Mouse (Mus musculus): Measurements from ENCODE around the gene Liph. TPM values are rescaled to one million over a fixed set of nuclear protein-coding genes. Genes with fewer than 3 reads are reported as not detected.
"Not testable (repeated sequence)": the region's sequence is repeated elsewhere in the genome, so short reads cannot be mapped to it uniquely, and the experiment has no call there.

The Liph gene
- total RNA-seq (2017): 0.23 and 0.37 TPM in 2 replicates

DNA sequence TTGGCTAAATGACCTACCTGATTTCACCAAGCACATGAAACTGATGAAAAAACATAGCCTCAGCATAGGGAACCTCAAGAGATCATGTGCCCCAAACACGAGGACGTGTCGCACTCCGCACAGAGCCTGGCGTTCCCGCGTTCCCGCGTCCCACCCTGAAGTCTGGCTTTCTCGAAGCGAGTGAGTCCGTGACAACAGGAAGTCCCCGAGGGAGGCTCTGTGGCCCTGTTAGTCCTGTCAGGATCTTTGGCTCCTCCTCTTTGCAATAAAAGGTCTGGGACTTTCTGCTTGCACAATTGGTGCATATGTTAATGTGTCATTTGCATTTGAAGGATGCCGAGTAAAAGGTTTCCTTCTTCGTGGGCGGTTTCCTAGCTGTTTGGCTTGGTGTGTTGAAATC, at the start of gene Liph:
Gene Liph, minus strand, starts transcription at position 360 of the 400 bp plus-strand sequence.
- no peak for ATAC-seq (ENCODE audit: extremely low read depth, insufficient number of reproducible peaks, low FRiP score, poor library complexity, severe bottlenecking)

DNA sequence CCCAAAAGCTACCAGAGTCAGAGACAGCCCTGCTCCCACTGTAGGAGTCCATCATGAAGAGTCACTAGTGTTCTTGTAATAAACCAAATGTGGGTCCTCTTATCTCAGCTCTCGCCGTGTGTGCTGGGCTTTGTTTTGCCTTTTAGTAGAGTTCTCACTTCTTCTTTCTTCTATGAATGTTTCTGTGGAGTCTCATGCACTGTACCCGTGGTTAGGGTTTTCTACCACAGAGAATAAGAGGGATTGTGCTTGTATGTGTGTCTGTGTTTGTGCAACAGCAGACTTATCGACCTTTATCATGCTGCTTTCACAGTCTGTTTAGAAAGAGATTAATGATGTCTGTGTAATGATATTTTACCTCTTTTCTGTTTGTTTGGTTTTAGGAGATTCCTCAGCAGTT, 48.4 kb upstream of the Liph start:
- no peak for ATAC-seq (ENCODE audit: extremely low read depth, insufficient number of reproducible peaks, low FRiP score, poor library complexity, severe bottlenecking)

DNA sequence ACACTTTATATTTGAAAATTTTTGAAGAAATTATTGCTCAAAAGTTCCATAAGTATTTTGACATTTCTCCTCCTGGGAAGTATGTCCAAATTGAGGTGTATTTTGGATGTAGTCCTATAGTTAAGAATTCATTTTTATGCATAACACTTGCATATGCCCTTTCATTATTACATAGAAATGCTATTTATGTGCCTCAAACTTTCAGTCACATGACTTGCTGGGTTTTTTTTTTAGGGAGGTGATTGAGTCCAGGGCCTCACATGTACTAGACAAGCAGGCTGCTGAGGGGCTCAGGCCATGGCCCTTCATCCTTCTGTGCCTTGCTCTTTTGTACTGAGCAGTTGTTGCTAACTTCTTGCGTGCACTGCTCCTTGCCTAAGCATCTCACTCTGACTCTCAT, 44.5 kb upstream of the Liph start:
- no peak for ATAC-seq (ENCODE audit: extremely low read depth, insufficient number of reproducible peaks, low FRiP score, poor library complexity, severe bottlenecking)

DNA sequence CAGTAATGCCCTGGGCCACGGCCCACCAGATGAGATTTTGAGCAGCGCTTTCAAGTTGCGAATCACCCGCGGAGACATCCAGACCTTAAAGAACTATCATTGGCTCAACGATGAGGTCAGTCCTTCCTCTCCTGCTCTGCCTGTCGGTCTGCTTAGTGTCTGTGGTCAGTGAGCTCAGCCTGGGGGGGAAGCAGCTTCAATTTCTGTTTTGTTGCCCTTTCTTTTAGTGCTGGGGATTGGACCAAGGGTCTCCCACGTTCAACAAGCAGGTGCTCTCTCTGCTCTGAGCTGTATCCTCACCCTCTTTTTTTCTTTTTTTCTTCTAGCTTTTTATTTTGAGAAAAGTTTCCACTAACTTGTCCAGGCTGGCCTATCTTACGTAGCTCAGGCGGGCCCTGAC, 43.1 kb upstream of the Liph start:
- no peak for ATAC-seq (ENCODE audit: extremely low read depth, insufficient number of reproducible peaks, low FRiP score, poor library complexity, severe bottlenecking)

DNA sequence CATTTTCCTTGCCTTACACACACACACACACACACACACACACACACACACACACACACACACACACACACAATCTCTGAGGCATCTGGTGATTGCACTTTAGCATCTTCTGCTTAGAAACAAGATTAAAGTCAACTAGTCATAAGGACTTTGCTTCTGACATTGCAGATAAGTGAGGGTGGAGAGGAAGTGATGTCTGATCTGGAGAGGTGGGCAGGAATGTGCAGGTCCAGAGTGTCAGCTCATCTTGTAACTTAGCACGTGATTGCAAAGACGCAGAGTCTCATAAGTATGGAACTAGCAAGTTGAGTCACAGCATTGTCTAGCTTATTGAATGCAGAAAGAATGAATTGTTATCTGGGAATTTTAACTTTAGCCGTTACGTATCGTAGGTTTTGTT, 32.0 kb upstream of the Liph start:
- ATAC-seq (ENCODE audit: extremely low read depth, insufficient number of reproducible peaks, low FRiP score, poor library complexity, severe bottlenecking): no peak

DNA sequence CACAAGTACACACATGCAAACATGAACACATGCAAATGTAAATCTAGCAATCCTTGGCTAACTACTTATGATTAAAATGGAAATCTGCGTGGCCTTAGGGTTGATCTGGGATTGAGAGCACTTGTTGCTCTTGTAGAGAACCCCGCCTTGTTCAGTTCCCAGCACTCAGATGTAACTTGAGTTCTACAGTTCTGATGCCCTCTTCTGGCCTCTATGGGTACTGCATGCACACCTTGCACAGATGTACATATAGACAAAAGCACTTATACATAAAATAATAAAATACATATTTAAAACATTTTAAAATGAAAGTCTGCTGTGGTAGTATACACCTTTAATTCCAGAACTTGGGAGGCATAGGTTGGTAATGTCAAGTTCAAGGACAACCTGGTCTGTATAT, 26.7 kb upstream of the Liph start:
- no peak for ATAC-seq (ENCODE audit: extremely low read depth, insufficient number of reproducible peaks, low FRiP score, poor library complexity, severe bottlenecking)

DNA sequence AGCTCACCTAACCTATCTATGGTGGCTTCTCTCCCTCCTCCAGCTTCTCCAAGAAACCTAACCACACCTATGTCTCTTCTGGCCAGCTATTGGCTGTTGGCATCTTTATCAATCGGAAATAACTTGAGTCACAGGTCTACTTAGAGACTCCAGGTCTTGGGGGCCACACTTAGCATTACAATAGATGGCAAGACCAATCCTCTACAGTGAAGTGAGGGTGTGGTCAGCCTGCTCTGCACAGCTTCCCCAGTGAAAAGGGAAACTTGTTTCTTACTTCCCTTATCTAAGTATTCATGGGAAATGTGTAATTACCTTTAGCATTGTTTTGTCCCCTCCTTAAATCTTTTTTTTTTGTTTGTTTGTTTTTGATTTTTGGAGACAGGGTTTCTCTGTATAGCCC, 20.1 kb upstream of the Liph start:
- no peak for ATAC-seq (ENCODE audit: extremely low read depth, insufficient number of reproducible peaks, low FRiP score, poor library complexity, severe bottlenecking)

DNA sequence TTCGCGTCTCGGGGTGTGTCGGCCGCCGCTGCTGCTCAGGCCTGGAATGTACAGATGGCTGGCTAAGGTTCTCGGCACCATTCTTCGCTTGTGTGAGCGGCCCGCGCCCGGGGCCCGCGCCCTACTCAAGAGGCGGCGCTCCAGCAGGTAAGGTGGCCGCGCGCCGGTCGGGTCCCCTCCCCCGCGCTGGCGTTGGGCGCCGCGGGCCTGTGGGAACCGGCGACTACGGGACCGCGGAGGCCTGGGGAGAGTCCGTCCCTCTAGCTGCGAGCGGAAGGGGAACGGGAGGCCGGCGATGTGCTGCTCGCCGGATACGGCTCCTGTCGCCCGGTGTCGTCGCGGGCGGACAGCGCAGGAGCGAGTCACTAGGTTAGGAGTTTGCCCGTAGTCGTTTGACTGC, 14.1 kb upstream of the Liph start:
- peak; percentile 2; the same call in 1 of the 2 replicates for ATAC-seq (ENCODE audit: extremely low read depth, insufficient number of reproducible peaks, low FRiP score, poor library complexity, severe bottlenecking)

DNA sequence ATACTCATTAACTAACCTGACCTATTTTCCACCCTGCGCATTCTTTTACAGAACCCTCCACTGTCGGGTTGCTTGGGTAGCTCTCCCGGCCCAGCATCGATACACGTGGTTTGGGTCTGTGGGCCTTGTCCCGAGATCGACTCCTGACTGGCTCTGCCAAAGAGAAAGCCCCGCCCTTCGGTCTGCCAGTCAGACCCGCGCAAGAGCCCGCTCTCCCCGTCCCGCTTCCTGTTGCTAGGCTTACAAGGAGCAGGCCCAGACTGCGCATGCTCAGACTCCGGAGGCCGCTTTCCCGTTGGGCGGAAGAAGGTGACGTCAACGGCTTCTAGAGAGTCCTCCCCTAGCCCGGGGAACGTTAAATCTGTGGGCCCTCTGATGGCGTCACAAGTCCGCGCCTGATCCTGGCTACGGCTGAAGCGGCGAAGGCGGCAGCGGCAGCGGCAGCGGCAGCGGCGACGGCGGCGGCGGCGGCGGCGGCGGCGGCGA, 13.7 kb upstream of the Liph start, which contains the start of gene Senp2:
Gene Senp2, plus strand, starts transcription at position 386 of the 486 bp plus-strand sequence.
- ATAC-seq (ENCODE audit: extremely low read depth, insufficient number of reproducible peaks, low FRiP score, poor library complexity, severe bottlenecking): peak; percentile 94

DNA sequence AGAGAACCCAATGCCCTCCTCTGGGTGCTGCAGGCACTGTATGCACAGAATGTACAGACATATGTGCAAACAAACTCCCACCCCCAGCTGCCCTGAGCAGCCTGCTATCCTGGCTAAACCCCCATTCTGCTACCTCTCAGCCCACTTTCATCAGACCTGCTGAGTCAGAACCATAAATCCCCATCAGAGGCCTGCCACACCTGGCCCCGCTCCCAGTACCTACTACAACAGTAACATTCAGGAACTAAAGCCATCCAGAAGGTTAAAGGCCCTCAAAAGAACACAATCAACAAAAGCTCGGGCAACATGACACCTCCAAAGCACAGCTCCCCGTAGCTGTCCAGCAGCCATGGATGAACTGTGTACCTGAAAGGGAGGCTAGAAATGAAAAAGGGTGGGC, 6.1 kb upstream of the Liph start:
- no peak for ATAC-seq (ENCODE audit: extremely low read depth, insufficient number of reproducible peaks, low FRiP score, poor library complexity, severe bottlenecking)

DNA sequence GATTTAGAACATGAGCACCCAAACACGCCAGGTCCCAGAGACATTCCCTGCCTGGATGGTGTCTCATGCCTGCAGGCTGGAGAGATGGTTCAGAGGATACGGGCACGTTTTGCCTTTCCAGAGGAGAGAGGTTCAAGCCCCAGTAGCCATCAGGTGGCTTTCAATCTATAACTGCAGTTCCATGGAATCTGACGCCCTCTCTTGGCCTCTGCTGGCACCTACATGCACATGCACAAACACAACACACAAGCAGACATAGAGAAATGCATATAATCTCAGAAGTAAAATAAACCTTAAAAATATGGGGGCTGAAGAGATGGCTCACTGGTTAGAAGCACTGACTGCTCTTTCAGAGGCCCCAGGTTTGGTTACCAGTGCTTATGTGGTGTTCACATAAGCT, 5.7 kb upstream of the Liph start:
- ATAC-seq (ENCODE audit: extremely low read depth, insufficient number of reproducible peaks, low FRiP score, poor library complexity, severe bottlenecking): no peak

DNA sequence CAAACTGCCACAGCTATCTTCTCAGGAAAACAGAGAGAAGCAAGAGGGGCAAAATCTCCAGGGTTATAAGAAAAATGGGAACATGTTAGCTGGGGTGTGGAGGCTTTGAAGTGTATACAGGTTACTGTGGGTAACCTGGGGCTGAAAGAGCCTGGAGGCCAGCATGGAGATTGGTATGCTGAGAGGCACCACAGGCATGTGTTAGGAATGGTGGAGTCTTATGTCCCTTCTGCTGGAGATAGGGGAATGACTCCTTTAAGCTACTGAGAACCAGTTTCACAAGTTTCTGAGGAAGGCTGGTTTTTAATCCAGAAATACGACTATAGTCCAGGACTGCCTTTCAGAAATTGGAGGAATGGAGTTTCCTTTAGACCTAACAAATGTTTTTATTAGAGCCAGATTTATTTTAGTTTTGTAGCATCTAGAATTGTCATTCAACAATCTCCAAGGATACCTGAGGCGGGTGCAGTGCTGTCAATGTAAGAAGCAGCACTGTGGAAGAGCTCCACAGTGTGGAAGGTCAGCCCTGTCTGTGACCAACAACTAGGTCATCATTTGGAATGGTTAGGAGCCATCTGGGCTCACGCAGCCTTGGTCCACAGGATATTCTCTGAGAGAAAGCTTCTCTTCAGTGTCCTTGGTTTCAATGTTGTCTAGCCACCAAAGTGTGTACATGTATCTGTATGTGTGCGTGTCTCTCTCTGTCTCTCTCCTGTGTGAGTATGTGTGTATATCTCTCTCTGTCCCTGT, 4.7 kb upstream of the Liph start:
- ATAC-seq (ENCODE audit: extremely low read depth, insufficient number of reproducible peaks, low FRiP score, poor library complexity, severe bottlenecking): no peak

DNA sequence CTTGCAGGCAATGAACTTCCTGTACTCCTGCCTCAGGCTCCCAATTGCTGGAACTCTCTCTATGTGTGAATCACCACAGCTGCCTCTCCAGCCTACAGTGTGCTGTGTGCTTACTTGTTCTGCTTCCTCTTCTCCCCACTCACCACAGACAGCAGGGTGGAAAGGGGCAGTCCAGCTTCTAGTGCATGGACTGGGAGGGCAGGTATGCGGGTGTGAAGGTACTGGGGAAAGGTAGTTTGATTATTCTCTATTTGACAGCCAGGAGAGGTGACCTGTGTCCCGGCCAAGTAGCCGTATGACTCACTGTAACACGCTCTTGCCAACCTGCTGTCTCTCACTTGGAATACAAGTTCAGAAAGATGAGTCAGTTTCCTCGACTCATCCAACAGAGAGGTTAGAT, 2.6 kb upstream of the Liph start:
- no peak for ATAC-seq (ENCODE audit: extremely low read depth, insufficient number of reproducible peaks, low FRiP score, poor library complexity, severe bottlenecking)

DNA sequence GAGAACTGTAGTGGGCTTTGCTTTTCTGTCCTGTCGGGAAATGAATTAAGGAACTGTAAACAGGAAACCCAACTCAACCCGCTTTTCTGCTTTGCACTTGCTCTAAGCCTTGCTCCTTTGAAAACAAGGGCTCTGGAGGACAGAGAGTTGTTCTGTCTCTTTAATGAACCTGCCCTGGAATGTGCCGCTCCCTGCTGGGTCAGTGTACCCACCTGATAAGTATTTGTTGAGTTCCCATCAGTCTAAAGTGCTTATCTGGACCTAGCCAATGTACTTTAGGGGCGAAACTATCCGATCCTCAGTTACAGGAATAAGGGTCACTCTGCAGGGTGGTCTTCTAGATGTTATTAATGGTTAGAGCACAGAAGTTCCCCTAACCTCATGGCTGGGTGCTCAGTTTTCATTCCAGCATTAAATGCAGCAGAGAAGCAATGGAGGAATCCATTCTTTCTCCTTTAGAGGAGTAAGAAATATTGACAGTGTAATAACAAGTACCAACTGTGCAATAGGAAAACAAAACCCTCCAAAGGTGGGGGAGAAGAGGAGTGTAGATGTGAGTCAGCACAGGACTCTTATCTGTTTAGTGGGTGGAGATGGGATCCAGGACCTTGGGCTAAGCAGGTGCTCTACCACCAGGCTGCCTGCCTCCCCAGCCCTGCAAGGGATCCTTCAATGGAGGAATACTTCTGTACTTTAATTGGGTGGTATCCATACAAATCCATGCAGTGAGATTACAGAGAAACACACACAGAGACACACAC, 1.6 kb upstream of the Liph start:
- no peak for ATAC-seq (ENCODE audit: extremely low read depth, insufficient number of reproducible peaks, low FRiP score, poor library complexity, severe bottlenecking)

DNA sequence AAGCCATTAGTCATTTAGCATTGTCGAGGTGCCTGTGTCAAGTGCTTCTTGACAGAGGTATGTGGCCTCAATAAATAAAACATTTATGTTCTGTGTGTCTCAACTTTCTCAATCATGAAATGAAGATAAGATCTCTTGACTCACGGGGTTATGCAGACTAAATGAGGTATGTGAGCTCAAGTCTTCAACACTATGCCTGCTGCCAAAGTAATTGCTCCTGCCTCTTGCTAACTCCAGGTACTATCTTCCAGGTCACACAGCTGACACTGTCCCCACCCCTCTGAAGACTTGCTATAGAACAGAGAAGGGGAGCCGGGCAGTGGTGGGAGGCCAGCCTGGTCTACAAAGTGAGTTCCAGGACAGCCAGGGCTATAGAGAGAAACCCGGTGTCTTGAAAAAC, 939 bp upstream of the Liph start:
- ATAC-seq (ENCODE audit: extremely low read depth, insufficient number of reproducible peaks, low FRiP score, poor library complexity, severe bottlenecking): no peak

DNA sequence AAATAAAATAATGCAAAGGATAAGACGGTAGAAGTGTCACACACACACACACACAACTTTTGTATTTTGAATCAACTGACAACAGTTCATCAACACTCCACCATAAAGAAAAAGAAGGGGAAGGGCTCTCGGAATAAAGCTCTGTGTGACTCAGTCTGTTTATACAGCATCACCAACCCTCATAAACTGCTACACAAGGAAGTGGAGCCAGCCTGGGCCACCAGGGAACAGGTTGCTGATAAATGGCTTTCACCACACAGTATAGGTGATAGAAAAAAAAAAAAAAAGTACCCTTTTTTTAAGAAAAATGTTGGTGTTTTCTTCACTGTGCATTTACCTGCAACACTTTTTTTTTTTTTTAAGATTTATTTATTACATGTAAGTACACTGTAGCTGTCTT, 3.7 kb downstream of the Liph start:
- no peak for ATAC-seq (ENCODE audit: extremely low read depth, insufficient number of reproducible peaks, low FRiP score, poor library complexity, severe bottlenecking)

DNA sequence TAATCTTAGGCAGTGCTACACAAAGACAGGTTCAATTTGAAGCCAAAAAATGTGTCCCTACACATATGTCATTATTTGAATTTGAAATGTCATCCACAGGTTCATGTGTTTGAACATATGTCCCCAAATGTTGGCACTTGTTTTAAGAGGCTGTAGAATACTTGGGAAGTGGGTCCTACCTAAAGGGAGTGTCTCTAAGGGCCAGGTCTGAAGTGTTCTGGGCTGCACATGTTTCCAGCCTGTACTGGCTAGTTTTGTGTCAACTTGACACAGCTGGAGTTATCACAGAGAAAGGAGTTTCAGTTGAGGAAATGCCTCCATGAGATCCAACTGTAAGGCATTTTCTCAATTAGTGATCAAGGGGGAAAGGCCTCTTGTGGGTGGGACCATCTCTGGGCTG, 4.6 kb downstream of the Liph start:
- not testable (repeated sequence) for ATAC-seq (ENCODE audit: extremely low read depth, insufficient number of reproducible peaks, low FRiP score, poor library complexity, severe bottlenecking)

DNA sequence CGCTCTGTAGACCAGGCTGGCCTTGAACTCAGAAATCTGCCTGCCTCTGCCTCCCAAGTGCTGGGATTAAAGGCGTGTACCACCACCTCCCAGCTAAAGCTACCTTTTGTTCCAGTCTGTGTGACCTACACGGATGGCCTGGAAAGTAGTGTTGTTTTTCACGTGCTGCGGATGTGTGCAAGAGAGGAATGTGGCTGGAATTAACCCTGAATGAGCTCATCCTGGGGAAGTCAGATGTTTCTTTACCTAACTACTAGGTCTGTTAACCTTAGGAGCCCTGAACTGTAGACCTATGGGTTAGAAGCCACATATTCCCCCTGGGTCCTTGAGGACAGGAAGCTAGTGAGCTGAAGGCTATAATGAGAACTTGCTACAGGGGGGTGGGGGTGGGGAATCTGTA, 7.5 kb downstream of the Liph start:
- ATAC-seq (ENCODE audit: extremely low read depth, insufficient number of reproducible peaks, low FRiP score, poor library complexity, severe bottlenecking): no peak

DNA sequence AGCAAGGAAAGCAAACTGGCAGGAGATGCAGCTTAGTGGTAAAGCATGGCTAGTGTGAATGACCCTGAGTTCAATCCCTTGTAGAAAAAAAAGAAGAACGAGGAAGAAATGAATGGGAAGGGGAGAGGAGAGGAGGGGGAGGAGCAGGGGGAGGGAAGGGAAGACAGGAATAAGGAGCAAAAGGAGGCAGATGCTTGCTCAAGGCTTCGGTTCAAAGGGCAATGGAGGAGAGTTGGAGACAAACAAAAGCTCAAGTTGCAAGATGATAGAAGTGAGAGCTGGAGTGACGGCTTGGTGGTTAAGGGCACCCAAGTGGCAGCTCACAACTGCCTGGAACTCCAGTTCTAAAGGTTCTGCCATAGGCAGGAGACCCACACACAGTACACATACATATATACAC, 9.3 kb downstream of the Liph start:
- ATAC-seq (ENCODE audit: extremely low read depth, insufficient number of reproducible peaks, low FRiP score, poor library complexity, severe bottlenecking): no peak

DNA sequence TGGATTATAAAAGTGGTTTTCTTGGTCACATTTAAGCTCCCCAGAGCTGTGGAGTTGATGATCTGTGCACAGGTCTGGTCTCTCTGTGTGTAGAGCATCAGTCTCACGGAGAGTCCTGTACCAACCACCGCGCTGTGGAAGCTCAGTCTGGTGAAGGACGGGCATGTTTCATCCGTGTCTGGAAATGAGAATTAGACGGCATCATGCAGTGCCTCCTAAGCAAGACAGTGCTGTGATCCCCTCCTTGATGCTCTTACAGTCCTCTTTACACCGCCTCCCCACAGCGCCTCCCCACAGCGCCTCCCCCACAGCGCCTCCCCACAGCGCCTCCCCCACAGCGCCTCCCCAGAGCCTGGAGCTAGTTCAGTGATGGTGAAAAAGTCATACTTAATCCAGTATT, 11.4 kb downstream of the Liph start:
- ATAC-seq (ENCODE audit: extremely low read depth, insufficient number of reproducible peaks, low FRiP score, poor library complexity, severe bottlenecking): no peak
